Mouse (Mus musculus) liver, adult 2 months (tissue): ENCODE results near the gene Cdh24.

Source experiments
- CTCF ChIP-seq: fragments of 200-500 bp; IDR thresholded peaks from 2 replicates; pipeline ENCODE4 v1.5.1; 2011; ENCODE audit warnings: low read depth, low read length, control low read depth
- POLR2A ChIP-seq: fragments of 200-500 bp; IDR thresholded peaks from 2 replicates; pipeline ENCODE4 v1.6.1; 2011; ENCODE audit warnings: low read length, control low read depth; ENCODE audit not compliant: insufficient read depth; ENCODE audit errors: extremely low read depth

DNA sequence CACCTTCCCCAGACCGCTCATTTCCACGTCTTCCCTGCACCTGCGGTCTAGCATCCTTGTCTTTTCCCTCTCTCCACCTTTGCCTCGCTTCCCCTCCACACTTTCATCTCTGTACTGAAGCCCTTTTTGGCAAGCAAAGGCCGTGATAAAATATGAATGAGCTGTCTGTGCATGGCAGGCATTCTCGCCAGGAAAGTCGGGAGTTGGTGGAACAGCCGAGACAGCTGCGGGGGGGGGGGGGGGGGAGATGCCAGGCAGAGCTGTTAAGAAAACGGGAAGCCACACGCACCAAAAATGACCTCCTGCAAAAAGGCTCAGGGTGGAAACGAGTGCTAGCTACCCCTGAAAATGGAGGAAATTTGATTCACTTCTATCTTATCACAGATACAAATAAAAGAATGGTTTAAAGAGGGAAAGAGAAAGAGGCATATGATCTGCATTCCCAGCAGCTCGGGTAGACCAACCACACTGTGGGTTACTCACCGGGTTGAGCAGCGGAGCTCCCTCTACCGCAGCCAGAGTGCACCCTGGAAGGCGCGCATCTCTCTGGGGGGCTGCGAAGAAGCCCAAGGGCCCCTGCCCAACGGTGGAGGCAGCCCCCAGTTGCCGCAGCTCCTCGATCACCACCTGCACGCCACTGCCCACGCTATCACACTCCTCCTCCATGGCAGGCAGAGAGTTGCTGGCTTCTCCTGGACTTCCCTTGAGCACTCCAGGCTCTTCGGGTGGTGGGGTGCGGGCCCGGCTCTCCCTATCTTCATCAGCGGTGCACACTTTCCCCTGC is 46.3 kb downstream of the Cdh24 start:
- TF ChIP-seq POLR2A (no peak), CTCF (no peak)
